Mouse (Mus musculus) thymus, adult 2 months (tissue): Measurements from ENCODE around the gene Gcg. TPM values are rescaled to one million over a fixed set of nuclear protein-coding genes. Genes with fewer than 3 reads are reported as not detected.

Experiments
- DNase-seq: peaks from one replicate; pipeline ENCODE4 v3.0.0; 2021
- H3K27ac ChIP-seq: fragments of 200-500 bp; 2 replicates; pipeline ENCODE4 v1.5.1; 2012; ENCODE audit warnings: low read length, control low read depth; ENCODE audit not compliant: control insufficient read depth, insufficient read depth
- H3K27me3 ChIP-seq: fragments of 200-500 bp; 2 replicates; pipeline ENCODE4 v1.6.1; 2012; ENCODE audit warnings: mild to moderate bottlenecking, low read length, moderate library complexity, mixed read lengths; ENCODE audit not compliant: control insufficient read depth, insufficient read depth
- H3K36me3 ChIP-seq: fragments of 200-500 bp; 2 replicates; pipeline ENCODE4 v1.6.1; 2012; ENCODE audit warnings: mild to moderate bottlenecking, low read length, moderate library complexity; ENCODE audit not compliant: control insufficient read depth, insufficient read depth
- H3K4me1 ChIP-seq: fragments of 200-500 bp; replicated peaks from 2 replicates; pipeline ENCODE4 v1.6.1; 2012; ENCODE audit warnings: low read length; ENCODE audit not compliant: control insufficient read depth, insufficient read depth
- H3K4me3 ChIP-seq: fragments of 200-500 bp; 2 replicates; pipeline ENCODE4 v1.5.1; 2012; ENCODE audit warnings: mild to moderate bottlenecking, low read length, control low read depth, moderate library complexity; ENCODE audit not compliant: control insufficient read depth, insufficient read depth
- CTCF ChIP-seq: fragments of 200-500 bp; IDR thresholded peaks from 2 replicates; pipeline ENCODE4 v1.5.1; 2012; ENCODE audit warnings: mild to moderate bottlenecking, control low read depth, low read length, moderate library complexity, borderline replicate concordance; ENCODE audit not compliant: control insufficient read depth, poor library complexity, insufficient read depth; ENCODE audit errors: extremely low read depth
- POLR2A ChIP-seq: fragments of 200-500 bp; IDR thresholded peaks from 2 replicates; pipeline ENCODE4 v1.6.1; 2012; ENCODE audit warnings: mild to moderate bottlenecking, low read length, control low read depth, moderate library complexity; ENCODE audit not compliant: control insufficient read depth, poor library complexity, insufficient read depth; ENCODE audit errors: extremely low read depth
- WGBS: fragments of 180-500 bp; shearing (Covaris S2); methylation state at CpG from one replicate; pipeline ENCODE4 v1.1.7; 2018; 5-methylcytosine and 5-hydroxymethylcytosine counted together
- polyA plus RNA-seq: library from polyadenylated mRNA; depleted of rRNA; stranded (reverse); fragments of >200 nt; gene quantifications from 2 replicates; pipeline ENCODE4 v1.2.3, GENCODE M21; 2012

The Gcg gene
- polyA plus RNA-seq, 1 experiment: 0.44 TPM

DNA sequence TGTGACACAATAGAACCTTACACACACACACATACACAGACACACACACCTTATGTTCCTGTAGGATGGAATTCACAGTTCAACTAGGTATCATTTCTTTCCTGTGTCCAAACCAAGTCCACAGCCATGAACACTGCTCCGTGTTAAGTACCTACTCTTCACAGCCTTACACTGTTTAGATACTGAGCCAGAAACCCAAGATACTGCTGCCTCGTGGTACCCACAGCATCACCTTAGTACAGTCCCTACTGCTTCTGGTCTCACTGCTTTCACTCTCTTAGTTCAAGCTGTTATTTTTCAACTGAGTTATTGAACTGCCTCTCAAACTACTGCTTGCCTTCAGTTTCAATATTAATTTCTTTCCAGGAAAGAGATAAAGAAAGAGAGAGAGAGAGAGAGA is 20.2 kb downstream of the Gcg start:
- H3K27me3 ChIP-seq: no peaks in the 10 kb centered on the region
- no peaks in the 10 kb centered on the region for H3K4me1 ChIP-seq
- no peak overlapping the region for H3K4me3 ChIP-seq
- no peak for DNase-seq
- no peaks in the 10 kb centered on the region for H3K36me3 ChIP-seq
- TF ChIP-seq CTCF: no peak
- no peak for TF ChIP-seq POLR2A
- no peak overlapping the region for H3K27ac ChIP-seq
- 92% methylated on average over 2 of the region's 2 CpGs for WGBS

GRCm38 (mm10) chr2:62462174-62462573 is 21.3 kb downstream of the Gcg start:
- Histone ChIP-seq H3K36me3 (no peaks in the 10 kb centered on the region), H3K27ac (no peak overlapping the region), H3K4me1 (no peaks in the 10 kb centered on the region), H3K4me3 (no peak overlapping the region), H3K27me3 (no peaks in the 10 kb centered on the region)
- WGBS: 92% methylated on average over 2 of the region's 2 CpGs
- no peak for DNase-seq
- TF ChIP-seq CTCF (no peak), POLR2A (no peak)

- Histone ChIP-seq H3K4me1 (no peaks in the 10 kb centered on the region), H3K36me3 (no peaks in the 10 kb centered on the region), H3K27me3 (no peaks in the 10 kb centered on the region), H3K27ac (no peak overlapping the region), H3K4me3 (no peak overlapping the region)
- no peak for DNase-seq
- 52% methylated on average over 12 of the region's 12 CpGs for WGBS
- TF ChIP-seq POLR2A (no peak), CTCF (no peak)
Observed at GRCm38 (mm10) chr2:62460815-62461450, 22.5 kb downstream of the Gcg start.

DNA sequence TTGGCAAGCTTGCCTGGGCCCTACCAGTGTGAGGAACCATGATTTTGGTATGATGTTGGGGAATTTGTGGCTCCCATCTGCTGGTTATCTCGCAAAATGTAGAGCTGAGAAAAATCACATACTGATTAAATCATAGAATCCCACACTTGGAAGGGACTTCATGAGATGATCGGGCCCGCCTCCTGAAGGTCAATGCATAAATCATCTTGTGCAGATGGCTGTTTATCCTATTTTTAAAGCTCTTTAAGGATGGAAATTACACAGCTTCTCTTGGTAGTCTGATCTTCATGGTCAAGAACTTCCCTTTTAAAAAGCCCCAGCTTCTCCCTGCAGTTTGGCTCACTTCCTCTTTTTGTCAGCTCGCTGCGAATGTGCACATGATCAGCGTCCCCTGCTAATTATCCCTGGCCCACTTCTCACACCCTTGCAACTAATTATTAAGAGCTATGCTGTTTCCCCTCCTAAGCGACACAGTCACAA is 23.2 kb downstream of the Gcg start:
- 21% methylated on average over 7 of the region's 7 CpGs for WGBS
- H3K27me3 ChIP-seq: no peaks in the 10 kb centered on the region

GRCm38 (mm10) chr2:62459241-62460174 is 23.9 kb downstream of the Gcg start:
- Histone ChIP-seq H3K27ac (no peak overlapping the region), H3K4me3 (no peak overlapping the region), H3K4me1 (no peaks in the 10 kb centered on the region), H3K36me3 (no peaks in the 10 kb centered on the region), H3K27me3 (no peaks in the 10 kb centered on the region)
- no peak for DNase-seq
- TF ChIP-seq POLR2A: no peak
- no peak for TF ChIP-seq CTCF
- WGBS: 72% methylated on average over 18 of the region's 18 CpGs

More for the DNA sequence above, 23.2 kb downstream of the Gcg start:
- Histone ChIP-seq H3K4me3 (no peak overlapping the region), H3K27ac (no peak overlapping the region), H3K4me1 (no peaks in the 10 kb centered on the region), H3K36me3 (no peaks in the 10 kb centered on the region)
- TF ChIP-seq POLR2A (no peak), CTCF (no peak)
- no peak for DNase-seq

- Histone ChIP-seq H3K36me3 (no peaks in the 10 kb centered on the region), H3K4me3 (no peak overlapping the region), H3K27me3 (no peaks in the 10 kb centered on the region), H3K4me1 (no peaks in the 10 kb centered on the region), H3K27ac (no peak overlapping the region)
- no peak for TF ChIP-seq CTCF
- 33% methylated on average over 9 of the region's 9 CpGs for WGBS
- DNase-seq: no peak
Observed at GRCm38 (mm10) chr2:62458070-62458469, 25.4 kb downstream of the Gcg start.
